Mouse (Mus musculus) ovary, adult 18-20 months (tissue): Measurements from ENCODE around the gene 4933417A18Rik.
"Not testable (repeated sequence)": the region's sequence is repeated elsewhere in the genome, so short reads cannot be mapped to it uniquely, and the experiment has no call there.

Experiments used
- DNase-seq: peaks from one replicate; pipeline ENCODE4 v3.0.0; 2022; ENCODE audit warnings: low spot score, mixed read lengths

The 4933417A18Rik gene

GRCm38 (mm10) chr13:34924210-34924609, at the start of gene 4933417A18Rik, which contains the start of gene Fam217a:
TSS of gene 4933417A18Rik (plus strand) at chr13:34924409.
TSS of gene Fam217a (minus strand) at chr13:34924310.
- DNase-seq, result no peak

DNA sequence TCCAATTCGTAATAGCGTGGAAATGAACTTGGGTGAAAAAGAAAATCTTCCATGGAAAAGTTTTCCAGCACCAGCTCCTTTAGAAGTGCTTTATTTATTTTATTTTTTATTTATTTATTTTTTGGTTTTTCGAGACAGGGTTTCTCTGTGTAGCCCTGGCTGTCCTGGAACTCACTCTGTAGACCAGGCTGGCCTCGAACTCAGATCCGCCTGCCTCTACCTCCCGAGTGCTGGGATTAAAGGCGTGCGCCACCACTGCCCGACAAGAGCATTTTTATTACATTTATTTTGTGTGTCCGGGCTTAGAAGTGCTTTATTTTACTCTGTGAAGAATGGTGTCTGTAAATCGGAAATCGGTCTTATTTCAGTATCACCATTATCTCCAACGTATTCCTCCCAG, 49.5 kb upstream of the 4933417A18Rik start:
- not testable (repeated sequence) for DNase-seq

GRCm38 (mm10) chr13:34875166-34875710, 49.0 kb upstream of the 4933417A18Rik start, which contains the start of gene Prpf4b:
TSS of gene Prpf4b (plus strand) at chr13:34875302.
- DNase-seq, result peak; percentile 87

DNA sequence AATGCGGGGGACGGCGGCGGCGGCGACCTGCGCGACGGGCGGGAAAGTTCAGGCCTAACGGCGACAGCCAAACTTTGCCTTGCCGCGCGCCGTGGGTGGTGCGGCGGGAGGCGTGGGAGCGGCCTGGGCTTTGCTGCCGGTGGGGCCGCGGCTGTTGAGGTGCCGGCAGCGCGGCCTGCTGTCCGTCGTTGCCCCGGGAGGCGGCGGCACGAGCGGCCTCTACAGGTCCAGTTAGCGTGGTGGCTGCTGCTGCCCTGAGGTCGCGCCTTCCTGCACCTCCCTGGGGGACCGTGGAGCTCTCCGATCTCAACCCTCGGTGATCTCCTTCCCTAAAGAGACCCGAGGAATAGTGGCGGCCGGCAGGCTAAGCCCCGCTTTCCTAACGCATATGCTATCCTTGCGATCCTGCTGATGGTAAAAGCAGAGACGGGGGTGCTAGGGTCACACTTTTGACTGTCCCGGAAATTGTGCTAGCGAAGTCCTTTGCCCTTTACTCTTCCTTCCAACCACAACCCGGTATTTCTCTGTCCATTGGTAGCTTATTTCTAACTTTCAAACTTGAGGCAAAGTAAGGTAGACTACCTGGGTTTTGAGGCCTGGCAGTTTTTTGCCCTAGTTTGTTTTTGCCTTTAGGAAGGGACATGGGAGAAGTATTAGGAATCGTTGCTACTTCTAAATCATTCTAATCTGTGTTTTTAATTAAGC, 48.3 kb upstream of the 4933417A18Rik start:
- DNase-seq, result peak; percentile 38

- no peak for DNase-seq
Measured at GRCm38 (mm10) chr13:34876481-34876880, 47.7 kb upstream of the 4933417A18Rik start.

DNA sequence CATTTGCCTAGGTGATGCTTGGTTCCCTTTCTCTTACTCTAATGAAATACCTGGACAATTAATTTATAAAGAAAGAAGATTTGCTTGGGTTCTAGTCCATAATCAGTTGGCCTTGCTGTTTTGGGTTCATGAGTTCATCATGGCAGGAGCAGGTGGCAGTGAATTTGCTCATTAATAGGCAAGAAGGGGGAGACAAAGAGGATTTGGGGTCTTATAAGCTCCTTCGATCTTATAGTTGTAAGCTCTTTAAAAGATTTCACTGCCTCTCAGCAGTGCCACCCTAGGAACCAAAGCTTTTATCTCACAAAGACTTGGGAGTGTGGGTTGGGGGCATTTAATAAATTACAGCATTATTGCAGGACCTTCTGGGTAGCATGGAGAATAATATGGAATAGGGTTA, 31.3 kb upstream of the 4933417A18Rik start:
- no peak for DNase-seq

GRCm38 (mm10) chr13:34914614-34915013, 9.6 kb upstream of the 4933417A18Rik start:
- no peak for DNase-seq

DNA sequence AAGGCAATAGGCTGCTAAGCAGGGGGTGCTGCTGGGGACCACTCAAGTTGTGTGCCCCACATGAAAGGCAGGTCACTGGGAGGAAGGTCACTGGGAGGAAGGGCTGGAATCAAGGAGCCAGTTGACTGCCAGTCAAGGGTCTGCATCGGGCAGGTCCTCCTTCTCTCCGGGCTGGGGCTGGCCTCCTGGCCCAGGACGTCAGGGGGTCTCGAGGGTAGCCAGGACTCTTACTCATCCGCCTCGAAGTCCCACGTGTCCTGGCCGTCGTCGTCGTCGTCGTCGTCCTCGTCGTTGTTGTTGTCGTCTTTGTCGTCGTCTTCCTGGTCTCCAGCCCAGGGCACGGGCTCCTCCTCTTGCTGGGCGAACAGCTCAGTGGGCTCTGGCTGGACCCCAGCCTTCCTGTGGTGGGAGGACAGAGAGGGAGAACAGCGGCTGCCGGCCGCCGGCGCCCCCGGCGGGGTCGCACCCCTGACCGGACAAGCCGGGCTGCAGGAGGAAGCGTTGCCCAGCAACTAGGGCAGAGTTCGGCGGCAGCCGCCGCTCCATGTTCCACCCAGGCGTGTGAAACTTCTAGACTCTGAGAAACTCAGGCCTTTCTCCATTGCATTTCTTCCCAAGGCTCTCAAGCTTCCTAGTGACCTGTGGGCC, 7.6 kb upstream of the 4933417A18Rik start:
- no peak for DNase-seq

DNA sequence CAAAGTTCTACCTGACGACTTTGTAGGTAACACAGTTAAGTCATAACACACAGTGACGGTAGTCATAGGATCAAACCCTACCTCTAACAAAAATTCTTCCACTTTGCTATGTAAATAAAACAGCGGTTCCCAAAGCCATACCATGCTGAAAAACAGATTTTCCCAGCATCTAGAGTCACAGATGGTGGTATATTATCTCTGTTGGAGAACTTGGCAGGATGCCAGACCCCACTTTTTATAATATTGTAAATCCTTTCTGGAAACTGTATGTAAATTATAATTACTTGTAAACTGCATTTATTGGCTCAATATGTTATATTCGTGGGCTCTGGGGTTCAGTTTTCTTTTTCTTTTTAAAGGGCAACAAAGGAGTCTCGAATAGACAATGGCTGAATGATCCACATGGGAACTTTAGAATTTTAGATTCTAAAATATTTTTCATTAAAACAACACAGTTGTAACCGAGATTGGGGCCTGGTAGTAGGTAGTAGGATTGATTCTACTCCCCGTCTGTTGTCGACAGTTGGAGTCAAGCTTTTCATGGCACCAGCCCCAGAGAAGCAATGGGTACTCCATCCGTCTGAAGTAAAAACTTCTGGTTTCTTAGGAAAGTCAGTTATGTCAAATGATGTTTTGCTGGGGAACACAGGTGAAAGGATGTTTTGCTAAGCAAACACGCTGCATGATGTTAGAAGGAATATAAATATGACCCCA, 10.9 kb downstream of the 4933417A18Rik start:
- DNase-seq, result no peak

- DNase-seq, result no peak
Measured at GRCm38 (mm10) chr13:34942370-34942769, 18.2 kb downstream of the 4933417A18Rik start.

- DNase-seq, result not testable (repeated sequence)
Measured at GRCm38 (mm10) chr13:34951437-34951836, 27.2 kb downstream of the 4933417A18Rik start.

DNA sequence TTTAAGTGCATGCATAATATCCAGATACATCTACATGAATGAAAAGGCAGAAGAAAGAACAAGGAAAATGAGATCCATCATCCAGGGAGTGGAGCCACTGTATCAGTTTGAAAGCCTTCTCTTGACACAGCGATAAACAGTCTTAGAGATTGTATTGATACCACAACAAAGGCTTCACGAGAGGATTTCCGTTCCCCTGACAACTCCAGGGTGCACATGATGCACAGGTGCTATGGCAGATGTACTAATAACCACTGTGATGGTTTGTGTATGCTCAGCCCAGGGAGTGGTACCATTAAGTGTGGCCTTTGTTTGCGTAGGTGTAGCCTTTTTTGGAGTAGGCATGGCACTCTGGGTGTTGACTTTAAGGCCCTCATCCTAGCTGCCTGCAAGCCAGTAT, 32.7 kb downstream of the 4933417A18Rik start:
- DNase-seq, result no peak

- not testable (repeated sequence) for DNase-seq
Measured at GRCm38 (mm10) chr13:34958158-34958557, 33.9 kb downstream of the 4933417A18Rik start.

DNA sequence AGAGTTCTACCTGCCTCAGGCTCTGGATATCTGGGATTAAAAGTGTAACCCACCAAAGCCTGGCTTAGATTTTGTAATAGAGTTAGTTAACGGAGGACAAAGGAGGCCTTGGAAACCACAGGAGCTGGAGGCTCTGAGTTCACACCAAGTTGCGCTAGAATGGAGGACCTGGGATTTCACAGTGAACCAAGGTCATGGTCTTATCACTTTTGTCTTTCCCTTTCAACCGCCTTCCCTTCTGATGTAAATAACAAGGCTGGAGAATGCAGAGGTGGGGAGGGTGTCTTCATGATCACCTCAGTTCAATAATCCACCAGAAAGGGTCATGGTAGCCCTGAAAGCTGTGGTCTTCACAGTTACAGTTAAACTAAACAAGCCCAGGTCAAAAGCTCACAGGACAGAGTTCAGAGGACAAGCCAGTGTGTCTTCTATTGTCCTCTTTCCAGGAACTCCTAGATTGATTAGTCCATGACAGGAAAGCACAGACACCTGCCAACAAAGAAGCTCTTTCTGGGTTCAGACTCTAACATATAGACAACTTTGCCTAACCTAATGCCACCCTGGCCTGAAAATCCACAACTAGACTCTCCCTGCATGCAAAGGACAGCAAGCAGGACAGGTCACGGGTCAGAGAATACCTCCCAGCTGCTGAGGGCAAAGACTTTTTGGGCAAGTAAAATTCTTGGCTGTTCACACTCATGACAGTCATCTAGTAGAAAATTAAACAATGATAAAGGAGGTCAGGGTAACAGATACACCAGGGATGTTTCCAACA, 37.0 kb downstream of the 4933417A18Rik start:
- no peak for DNase-seq

DNA sequence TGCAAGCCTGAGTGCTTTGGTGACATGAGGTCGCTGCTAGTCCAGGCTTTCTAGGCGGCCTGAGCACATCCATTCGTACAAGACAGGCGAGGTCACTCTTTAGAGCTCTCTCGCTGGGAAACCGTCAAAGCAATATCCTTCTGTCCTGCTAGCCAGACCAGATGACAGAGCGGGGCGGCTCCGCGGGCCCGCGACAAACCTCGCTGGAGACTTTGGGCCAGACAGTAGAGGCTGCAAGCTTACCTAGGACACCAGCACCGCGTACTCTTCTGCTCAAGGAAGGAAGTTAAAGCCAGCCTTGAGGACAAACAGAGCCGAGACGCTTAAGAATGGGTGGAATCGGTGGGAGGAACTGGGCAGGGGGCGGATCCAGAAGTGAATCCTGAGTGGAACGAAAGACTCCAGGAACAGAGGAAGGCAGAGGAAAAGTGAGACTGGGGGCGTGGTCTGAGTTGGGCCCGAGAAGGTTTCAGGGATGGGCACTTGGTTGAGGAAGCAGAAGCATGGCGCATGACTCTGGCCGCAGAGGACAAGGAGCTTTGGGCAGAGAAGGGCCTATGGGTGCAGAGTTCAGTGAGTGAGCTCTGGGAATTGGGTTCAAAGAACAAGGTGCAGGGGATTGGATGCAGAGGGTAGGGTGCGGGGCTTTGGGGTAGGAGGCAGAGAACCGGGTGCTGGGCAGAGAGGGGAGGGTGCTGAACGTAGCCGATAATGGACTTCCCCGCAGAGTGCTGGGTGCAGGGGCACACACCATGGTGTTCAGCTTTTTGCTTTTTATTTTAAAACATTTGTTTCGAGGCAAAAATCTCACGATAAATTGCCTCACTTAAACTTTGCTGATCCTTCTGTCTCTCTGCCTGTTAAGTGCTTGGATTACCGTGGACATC, 39.5 kb downstream of the 4933417A18Rik start, which contains the start of gene Eci3:
Gene Eci3 (minus strand): TSS at position 300 of the 887 bp plus-strand sequence.
- peak; percentile 60 for DNase-seq

DNA sequence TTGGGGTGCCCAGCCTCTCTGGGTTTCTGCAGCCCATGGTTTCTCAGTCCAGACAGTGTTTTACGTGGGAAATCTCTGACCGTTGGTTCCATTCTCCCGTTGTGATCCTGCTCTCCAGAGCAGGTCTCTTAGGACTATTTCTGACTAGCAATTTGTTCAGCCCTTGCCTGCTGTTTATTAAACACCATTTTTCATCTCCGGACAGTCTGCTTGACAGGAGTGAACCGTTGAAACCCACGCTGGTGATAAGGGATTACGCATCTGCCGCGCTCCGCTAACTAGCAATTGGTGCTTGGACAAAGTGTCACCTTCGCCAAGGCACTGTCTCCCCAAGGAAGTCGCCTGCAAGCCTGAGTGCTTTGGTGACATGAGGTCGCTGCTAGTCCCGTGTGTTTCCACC, 40.2 kb downstream of the 4933417A18Rik start:
- DNase-seq, result no peak

- DNase-seq, result no peak
Measured at GRCm38 (mm10) chr13:34964866-34965265, 40.7 kb downstream of the 4933417A18Rik start.

GRCm38 (mm10) chr13:34965647-34966046, 41.4 kb downstream of the 4933417A18Rik start:
- not testable (repeated sequence) for DNase-seq

DNA sequence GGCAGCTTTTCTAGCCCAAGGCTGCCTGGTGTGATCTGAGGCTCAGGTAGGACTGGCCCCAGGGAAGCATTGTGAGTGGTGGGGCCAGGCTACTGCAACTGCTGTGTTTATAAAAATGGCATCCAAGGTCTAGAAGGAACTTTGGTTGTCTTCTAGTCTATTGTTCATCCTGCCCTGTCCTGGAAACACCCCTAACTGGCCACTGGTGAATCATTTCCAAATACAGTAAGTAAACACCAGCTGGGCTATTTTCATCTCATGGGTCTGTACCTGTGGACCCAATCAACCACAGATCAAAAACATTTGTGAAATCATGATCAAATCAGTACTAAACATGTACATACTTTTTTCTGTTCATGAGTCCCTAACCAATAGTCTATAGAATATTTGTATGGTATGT, 48.2 kb downstream of the 4933417A18Rik start:
- DNase-seq, result not testable (repeated sequence)

GRCm38 (mm10) chr13:34973149-34973548, 48.9 kb downstream of the 4933417A18Rik start:
- DNase-seq, result no peak
